ENCODE assay signal across 32 mouse cellular contexts in the genomic region with DNA sequence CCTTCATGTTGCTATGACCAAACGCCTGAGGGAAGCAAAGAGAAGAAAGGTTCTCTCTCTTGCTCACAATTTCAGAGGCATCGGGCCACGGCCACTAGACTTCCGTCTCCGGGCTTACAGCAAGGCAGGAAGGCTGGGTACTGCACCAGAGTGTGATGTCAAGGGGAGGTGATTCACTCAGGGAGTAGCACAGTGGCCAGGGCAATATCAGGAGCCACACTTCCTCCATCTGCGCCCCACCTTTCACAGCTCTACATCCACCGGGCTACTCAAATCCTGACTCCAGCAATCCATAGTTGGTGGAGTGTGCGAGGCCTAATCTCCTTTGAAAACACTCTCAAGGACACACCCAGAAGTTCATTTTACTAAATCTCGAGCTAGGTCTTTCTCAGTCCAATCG.
"Had no signal": no experiment of that assay in that cellular context is flagged by ENCODE, and none has a peak within 500 bp of the region (broad histone marks: within the 10 kb centered on the region; RNA-seq: fewer than 3 reads in every experiment).

No protein-coding gene starts in this region.

- H3K36me3 ChIP-seq: liver, embryonic 12.5 days; liver, embryonic 13.5 days; liver, embryonic 15.5 days; lung, embryonic 15.5 days; midbrain, embryonic 13.5 days; midbrain, embryonic 15.5 days had no signal

- H3K4me2 ChIP-seq: limb, embryonic 12.5 days; limb, embryonic 13.5 days; limb, embryonic 15.5 days; liver, embryonic 11.5 days; liver, embryonic 12.5 days; liver, embryonic 13.5 days; liver, embryonic 15.5 days; lung, embryonic 14.5 days; lung, embryonic 15.5 days; midbrain, embryonic 11.5 days; midbrain, embryonic 12.5 days; midbrain, embryonic 13.5 days; midbrain, embryonic 15.5 days; neural tube, embryonic 12.5 days had no signal

- H3K9ac ChIP-seq: limb, embryonic 12.5 days; limb, embryonic 13.5 days; limb, embryonic 15.5 days; liver, embryonic 12.5 days; liver, embryonic 13.5 days; liver, embryonic 14.5 days; liver, embryonic 15.5 days; liver, postnatal 0 days; lung, embryonic 14.5 days; lung, embryonic 15.5 days; midbrain, embryonic 12.5 days; midbrain, embryonic 13.5 days; midbrain, embryonic 15.5 days; neural tube, embryonic 12.5 days had no signal

- H3K27ac ChIP-seq: limb, embryonic 10.5 days; limb, embryonic 12.5 days; limb, embryonic 13.5 days; limb, embryonic 15.5 days; liver, embryonic 12.5 days; liver, embryonic 13.5 days; liver, embryonic 14.5 days; liver, embryonic 15.5 days; lung, embryonic 15.5 days; macrophage; midbrain, embryonic 10.5 days; midbrain, embryonic 12.5 days; midbrain, embryonic 13.5 days; midbrain, embryonic 15.5 days; neural tube, embryonic 12.5 days had no signal

- H3K4me3 ChIP-seq: limb, embryonic 10.5 days; limb, embryonic 12.5 days; limb, embryonic 13.5 days; limb, embryonic 15.5 days; liver, embryonic 12.5 days; liver, embryonic 13.5 days; liver, embryonic 15.5 days; lung, embryonic 15.5 days; megakaryocyte, embryonic 14.5 days; midbrain, embryonic 10.5 days; midbrain, embryonic 12.5 days; midbrain, embryonic 13.5 days; midbrain, embryonic 15.5 days; myocyte; neural tube, embryonic 12.5 days had no signal

- H3K9me3 ChIP-seq: limb, embryonic 10.5 days; limb, embryonic 12.5 days; limb, embryonic 13.5 days; limb, embryonic 15.5 days; liver, embryonic 12.5 days; liver, embryonic 13.5 days; liver, embryonic 15.5 days; lung, embryonic 15.5 days; midbrain, embryonic 10.5 days; midbrain, embryonic 12.5 days; midbrain, embryonic 13.5 days; midbrain, embryonic 15.5 days; neural tube, embryonic 12.5 days had no signal

- H3K27me3 ChIP-seq: limb, embryonic 12.5 days; limb, embryonic 13.5 days; limb, embryonic 15.5 days; liver, embryonic 12.5 days; liver, embryonic 13.5 days; liver, embryonic 15.5 days; lung, embryonic 15.5 days; megakaryocyte, embryonic 14.5 days; midbrain, embryonic 12.5 days; midbrain, embryonic 13.5 days; midbrain, embryonic 15.5 days; neural tube, embryonic 12.5 days had no signal

- DNase-seq: left cerebral cortex, postnatal 4 days; liver; liver, embryonic 13.5 days; liver, postnatal 0 days; lung, adult 18-20 months; lung, adult 2 months; lung, embryonic 14.5 days; lung, postnatal 10 days; lung, postnatal 14 days; lung, postnatal 36 days; lung, postnatal 4 days; midbrain, embryonic 14.5 days had no signal

- H3K4me1 ChIP-seq: limb, embryonic 10.5 days; limb, embryonic 12.5 days; limb, embryonic 13.5 days; midbrain, embryonic 10.5 days; midbrain, embryonic 12.5 days; midbrain, embryonic 13.5 days; midbrain, embryonic 15.5 days; neural tube, embryonic 12.5 days had no signal

- ATAC-seq: liver, embryonic 12.5 days; liver, postnatal 0 days; lung, postnatal 0 days; midbrain, embryonic 13.5 days; midbrain, embryonic 15.5 days; midbrain, embryonic 16.5 days had no signal
